Mouse (Mus musculus) testis, adult 2 months (tissue): ENCODE measurements around the gene Pcx. TPM values are rescaled to one million over a fixed set of nuclear protein-coding genes. Genes with fewer than 3 reads are reported as not detected.

Source experiments
- H3K27ac ChIP-seq: fragments of 200-500 bp; 2 replicates; pipeline ENCODE4 v1.5.1; 2012; ENCODE audit warnings: low read depth, low read length; ENCODE audit not compliant: control insufficient read depth, insufficient read depth
- H3K27me3 ChIP-seq: fragments of 200-500 bp; 2 replicates; pipeline ENCODE4 v1.6.1; 2012; ENCODE audit warnings: mild to moderate bottlenecking, low read length, moderate library complexity; ENCODE audit not compliant: control insufficient read depth, insufficient read depth
- H3K36me3 ChIP-seq: fragments of 200-500 bp; 2 replicates; pipeline ENCODE4 v1.6.1; 2012; ENCODE audit warnings: mild to moderate bottlenecking, low read length; ENCODE audit not compliant: control insufficient read depth, insufficient read depth
- H3K4me1 ChIP-seq: fragments of 200-500 bp; 2 replicates; pipeline ENCODE4 v1.6.1; 2012; ENCODE audit warnings: low read length; ENCODE audit not compliant: control insufficient read depth, insufficient read depth
- H3K4me3 ChIP-seq: fragments of 200-500 bp; 2 replicates; pipeline ENCODE4 v1.5.1; 2012; ENCODE audit warnings: low read depth, mild to moderate bottlenecking, low read length, moderate library complexity, mixed read lengths; ENCODE audit not compliant: control insufficient read depth
- CTCF ChIP-seq: fragments of 200-500 bp; IDR thresholded peaks from 2 replicates; pipeline ENCODE4 v1.5.1; 2012; ENCODE audit warnings: low read depth, mild to moderate bottlenecking, inconsistent platforms, low read length, moderate library complexity; ENCODE audit not compliant: control insufficient read depth, insufficient read depth, insufficient replicate concordance
- POLR2A ChIP-seq: fragments of 200-500 bp; IDR thresholded peaks from 2 replicates; pipeline ENCODE4 v1.6.1; 2012; ENCODE audit warnings: low read depth, mild to moderate bottlenecking, inconsistent platforms, low read length, moderate library complexity; ENCODE audit not compliant: control insufficient read depth
- polyA plus RNA-seq: library from polyadenylated mRNA; depleted of rRNA; stranded (reverse); fragments of >200 nt; gene quantifications from 2 replicates; pipeline ENCODE4 v1.2.3, GENCODE M21; 2012

Gene Pcx
- polyA plus RNA-seq, 1 experiment: 14.3 TPM

DNA sequence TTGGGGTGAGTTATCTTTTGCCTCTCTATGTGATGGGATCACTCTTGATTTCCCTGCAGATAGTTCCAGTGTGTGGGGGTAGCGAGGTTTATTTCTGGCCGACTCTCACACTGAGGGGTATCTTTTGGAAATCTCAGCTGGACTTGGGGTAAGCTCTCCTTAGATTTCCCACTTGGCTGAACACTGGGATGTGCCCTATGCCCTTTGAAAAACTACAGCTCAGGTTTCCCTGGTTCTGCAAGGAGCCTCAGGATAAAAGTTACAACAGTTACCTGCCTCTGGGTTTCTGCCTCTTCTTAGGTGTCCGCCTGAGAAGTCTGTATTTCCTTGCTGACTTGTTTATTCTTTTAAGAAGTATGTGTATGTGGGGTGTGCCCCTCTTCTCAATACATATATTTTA lies 30.7 kb downstream of the Pcx start:
- no peak for TF ChIP-seq CTCF
- TF ChIP-seq POLR2A: no peak
- H3K27ac ChIP-seq: no peak overlapping the region
- no peak overlapping the region for H3K4me3 ChIP-seq
- no peaks in the 10 kb centered on the region for H3K27me3 ChIP-seq
- no peaks in the 10 kb centered on the region for H3K4me1 ChIP-seq
- H3K36me3 ChIP-seq: no peaks in the 10 kb centered on the region

DNA sequence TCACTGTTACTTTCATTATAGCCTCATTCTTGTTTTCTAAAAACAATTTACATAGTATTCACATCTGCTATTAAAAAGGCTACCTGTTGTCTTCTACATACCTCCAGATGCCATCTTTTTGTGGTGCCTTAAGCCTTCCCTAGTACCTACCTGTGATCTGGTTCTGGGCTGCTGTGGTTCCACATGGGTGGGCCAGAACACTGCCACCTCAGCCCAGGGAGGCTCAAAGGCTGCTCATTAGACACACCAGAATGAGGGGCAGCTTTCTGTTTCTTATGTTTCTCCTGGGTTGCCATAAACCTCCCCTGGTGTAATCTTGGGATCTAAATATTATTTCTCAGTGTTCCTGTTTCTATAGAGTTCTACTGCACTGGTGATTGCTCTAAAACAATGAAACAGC lies 31.8 kb downstream of the Pcx start:
- Histone ChIP-seq H3K4me3 (no peak overlapping the region), H3K36me3 (no peaks in the 10 kb centered on the region), H3K4me1 (no peaks in the 10 kb centered on the region), H3K27me3 (no peaks in the 10 kb centered on the region), H3K27ac (no peak overlapping the region)
- TF ChIP-seq CTCF (no peak), POLR2A (no peak)

DNA sequence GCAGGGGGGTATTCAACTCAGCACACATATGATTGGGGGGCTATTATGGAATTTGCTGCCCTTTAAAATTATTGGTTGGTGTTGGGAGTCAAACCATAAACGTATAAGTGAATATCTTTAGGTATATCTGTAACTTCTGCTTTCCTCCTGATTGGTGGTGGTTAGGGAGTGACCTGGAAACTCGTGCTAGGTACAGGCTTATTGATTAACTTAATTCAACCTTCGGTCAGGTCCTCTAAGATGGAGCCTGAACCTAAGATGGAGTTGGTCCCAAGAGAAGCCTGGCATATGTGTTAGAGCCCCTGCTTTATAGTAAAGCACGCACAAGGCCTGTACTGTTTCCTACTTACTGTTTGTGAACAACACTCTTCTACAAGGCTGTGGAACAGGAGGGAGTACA lies 34.8 kb downstream of the Pcx start:
- H3K27me3 ChIP-seq: no peaks in the 10 kb centered on the region

DNA sequence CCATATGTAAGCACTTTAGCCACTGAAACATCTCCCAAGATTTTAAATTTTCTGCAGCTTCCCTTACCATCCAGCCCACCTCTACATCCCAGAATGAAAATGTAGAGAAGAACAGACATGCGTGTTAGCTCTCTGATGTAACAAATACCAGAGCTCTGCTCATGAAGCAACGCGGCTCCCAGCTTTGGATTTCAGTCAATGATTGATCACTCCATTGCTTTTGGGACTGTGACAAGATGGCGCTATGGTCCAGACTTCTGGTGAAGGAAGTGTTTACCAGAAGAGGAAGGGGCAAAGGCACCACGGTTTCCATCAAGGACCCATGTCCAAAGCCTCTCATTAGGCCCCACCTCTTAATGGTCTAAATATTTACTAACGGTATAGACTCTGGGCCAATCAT lies 35.6 kb downstream of the Pcx start:
- Histone ChIP-seq H3K36me3 (no peaks in the 10 kb centered on the region), H3K27me3 (no peaks in the 10 kb centered on the region), H3K4me3 (no peak overlapping the region), H3K27ac (no peak overlapping the region), H3K4me1 (no peaks in the 10 kb centered on the region)
- TF ChIP-seq CTCF: no peak
- TF ChIP-seq POLR2A: no peak

More for the DNA sequence above, 34.8 kb downstream of the Pcx start:
- Histone ChIP-seq H3K27ac (no peak overlapping the region), H3K4me1 (no peaks in the 10 kb centered on the region), H3K36me3 (no peaks in the 10 kb centered on the region), H3K4me3 (no peak overlapping the region)
- TF ChIP-seq POLR2A (no peak), CTCF (no peak)

DNA sequence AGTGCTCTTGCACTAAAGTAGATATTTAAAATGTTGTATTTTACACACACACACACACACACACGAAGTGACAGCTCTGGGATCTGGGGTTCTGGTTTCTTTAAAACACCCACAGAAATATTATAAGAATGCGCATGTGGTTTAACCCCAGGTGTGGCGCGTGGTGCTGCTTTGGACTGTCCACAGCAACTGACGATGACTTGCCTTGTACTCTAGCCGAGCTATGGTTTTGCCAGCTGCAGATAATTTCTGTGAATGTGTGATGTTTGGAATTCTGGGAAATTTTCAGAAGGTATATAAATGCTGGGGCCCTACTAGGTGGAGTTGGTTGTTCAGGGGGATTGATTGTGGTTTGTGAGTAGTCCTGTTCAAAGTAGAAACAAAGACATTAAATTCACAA lies 37.5 kb downstream of the Pcx start:
- TF ChIP-seq CTCF: no peak
- TF ChIP-seq POLR2A: no peak
- Histone ChIP-seq H3K36me3 (no peaks in the 10 kb centered on the region), H3K4me1 (no peaks in the 10 kb centered on the region), H3K27ac (no peak overlapping the region), H3K27me3 (no peaks in the 10 kb centered on the region), H3K4me3 (no peak overlapping the region)

GRCm38 (mm10) chr19:4548305-4548883 lies 38.1 kb downstream of the Pcx start:
- Histone ChIP-seq H3K36me3 (no peaks in the 10 kb centered on the region), H3K4me1 (no peaks in the 10 kb centered on the region), H3K27me3 (no peaks in the 10 kb centered on the region), H3K4me3 (no peak overlapping the region), H3K27ac (no peak overlapping the region)
- TF ChIP-seq POLR2A: no peak
- no peak for TF ChIP-seq CTCF

DNA sequence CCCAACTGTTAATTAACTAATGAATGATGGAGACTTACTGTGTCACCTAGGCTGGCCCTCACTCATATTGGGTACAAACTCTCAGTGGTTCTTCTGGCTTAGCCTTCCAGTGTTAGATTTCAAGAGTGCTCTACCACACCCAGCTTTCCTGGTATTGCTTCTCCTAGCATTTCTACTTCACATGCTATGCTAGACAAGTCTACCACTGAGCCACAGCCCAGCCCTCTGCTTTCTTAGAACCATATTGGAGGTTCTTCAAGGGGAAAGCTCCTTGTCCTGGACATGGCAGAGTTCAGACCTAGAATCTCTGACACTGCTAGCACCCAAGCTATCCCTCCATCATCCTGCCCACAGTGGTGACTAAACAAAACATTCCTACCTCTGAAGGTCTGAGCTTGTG lies 44.0 kb downstream of the Pcx start:
- H3K27me3 ChIP-seq: no peaks in the 10 kb centered on the region
- no peak overlapping the region for H3K27ac ChIP-seq
- TF ChIP-seq POLR2A (no peak), CTCF (no peak)
- H3K36me3 ChIP-seq: no peaks in the 10 kb centered on the region
- no peak overlapping the region for H3K4me3 ChIP-seq
- H3K4me1 ChIP-seq: peaks cover 5% of the 10 kb centered on the region; the same call in 1 of the 2 replicates

- H3K4me1 ChIP-seq: peaks cover 5% of the 10 kb centered on the region; the same call in 1 of the 2 replicates
- no peak overlapping the region for H3K27ac ChIP-seq
- H3K4me3 ChIP-seq: no peak overlapping the region
- TF ChIP-seq CTCF (no peak), POLR2A (no peak)
- H3K27me3 ChIP-seq: no peaks in the 10 kb centered on the region
- no peaks in the 10 kb centered on the region for H3K36me3 ChIP-seq
Measured at GRCm38 (mm10) chr19:4555086-4555485, 44.8 kb downstream of the Pcx start.
